Mouse (Mus musculus): Measurements from ENCODE around the gene Vmn1r41.

The Vmn1r41 gene

GRCm38 (mm10) chr6:89740466-89740865, at the start of gene Vmn1r41:
Gene Vmn1r41 (plus strand): TSS chr6:89740766.
- no peak for DNase-seq (ENCODE audit: low spot score in 2 of 2)

GRCm38 (mm10) chr6:89706624-89707023, 33.9 kb upstream of the Vmn1r41 start:
- no peak for DNase-seq (ENCODE audit: low spot score in 2 of 2)

GRCm38 (mm10) chr6:89707240-89707639, 33.3 kb upstream of the Vmn1r41 start, which contains the start of gene Vmn1r40:
Gene Vmn1r40 (plus strand): TSS chr6:89707540.
- DNase-seq (ENCODE audit: low spot score in 2 of 2) = no peak

- no peak for DNase-seq (ENCODE audit: low spot score in 2 of 2)
Measured at GRCm38 (mm10) chr6:89718051-89718450, 22.5 kb upstream of the Vmn1r41 start.

GRCm38 (mm10) chr6:89742811-89743210, 2.2 kb downstream of the Vmn1r41 start:
- no peak for DNase-seq (ENCODE audit: low spot score in 2 of 2)

GRCm38 (mm10) chr6:89790231-89790630, 49.7 kb downstream of the Vmn1r41 start:
- DNase-seq (ENCODE audit: low spot score in 2 of 2) = no peak
